Mouse (Mus musculus) forebrain, embryonic 13.5 days (tissue): Measurements from ENCODE around the gene Shisa9. TPM values are rescaled to one million over a fixed set of nuclear protein-coding genes. Genes with fewer than 3 reads are reported as not detected.
A peak's percentile ranks its signal among the peaks of the same experiment; 100 is the strongest.

Experiments
- ATAC-seq: fragments of 200-750 bp; cut with Nextera tagmentation; 2 replicates; pipeline ENCODE4 v1.8.0; 2017
- H3K27ac ChIP-seq: fragments of 300-500 bp; sonication (generic); 2 replicates; pipeline ENCODE4 v1.5.1; 2015; ENCODE audit warnings: inconsistent platforms, mild to moderate bottlenecking, moderate library complexity
- H3K27me3 ChIP-seq: fragments of 300-500 bp; sonication (generic); 2 replicates; pipeline ENCODE4 v1.6.1; 2015; ENCODE audit warnings: mild to moderate bottlenecking, inconsistent platforms
- H3K36me3 ChIP-seq: fragments of 300-500 bp; sonication (generic); 2 replicates; pipeline ENCODE4 v1.6.1; 2015; ENCODE audit warnings: mild to moderate bottlenecking, inconsistent platforms; ENCODE audit not compliant: poor library complexity, severe bottlenecking
- H3K4me1 ChIP-seq: fragments of 300-500 bp; sonication (generic); 2 replicates; pipeline ENCODE4 v1.6.1; 2015; ENCODE audit warnings: inconsistent platforms
- H3K4me2 ChIP-seq: fragments of 300-500 bp; sonication (generic); 2 replicates; pipeline ENCODE4 v1.6.1; 2015; ENCODE audit warnings: inconsistent platforms, mild to moderate bottlenecking, moderate library complexity
- H3K4me3 ChIP-seq: fragments of 300-500 bp; sonication (generic); 2 replicates; pipeline ENCODE4 v1.5.1; 2015; ENCODE audit warnings: mild to moderate bottlenecking, inconsistent platforms
- H3K9ac ChIP-seq: fragments of 300-500 bp; sonication (generic); 2 replicates; pipeline ENCODE4 v1.6.1; 2015; ENCODE audit warnings: mild to moderate bottlenecking, inconsistent platforms
- H3K9me3 ChIP-seq: fragments of 300-500 bp; sonication (generic); replicated peaks from 2 replicates; pipeline ENCODE4 v1.6.1; 2016; ENCODE audit warnings: inconsistent platforms
- WGBS: fragments of 180-500 bp; shearing (Covaris S2); methylation state at CpG from one replicate; pipeline ENCODE4 v1.1.7; 2015; 5-methylcytosine and 5-hydroxymethylcytosine counted together
- polyA plus RNA-seq: library from polyadenylated mRNA; unstranded; fragments of >200 nt; fragmentation: Nextera tagmentation; extraction: Ambion mirVana; gene quantifications from 2 replicates; pipeline ENCODE4 v1.2.1, GENCODE M21; 2015

Shisa9 gene
- polyA plus RNA-seq, 1 experiment from 2014 or later: 2.1 TPM

DNA sequence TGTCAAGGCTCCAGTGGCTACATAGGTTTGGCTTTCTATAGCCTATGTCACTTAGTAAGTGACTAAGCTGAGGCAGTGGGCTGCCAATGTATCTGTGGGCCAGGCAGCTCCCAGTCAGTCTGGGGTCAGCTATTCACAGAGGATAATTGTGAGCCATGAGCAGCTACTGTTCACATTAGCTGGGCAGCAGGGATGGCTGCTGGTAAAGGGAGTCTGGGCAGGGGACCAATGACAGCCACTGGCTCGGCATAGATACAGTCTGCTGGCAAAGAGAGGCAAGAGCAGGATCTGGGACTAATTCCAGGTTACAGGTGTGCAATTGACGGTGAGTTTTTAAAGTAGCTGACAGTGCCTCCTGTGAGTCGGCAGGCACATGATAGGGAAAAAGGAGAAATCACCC lies 145.9 kb downstream of the Shisa9 start:
- no peak for ATAC-seq
- H3K9me3 ChIP-seq: no peaks in the 10 kb centered on the region; the same call in 1 of the 2 replicates
- H3K4me3 ChIP-seq: no peak overlapping the region
- no peak overlapping the region for H3K4me2 ChIP-seq
- WGBS: 70% methylated on average over 3 of the region's 3 CpGs
- H3K27ac ChIP-seq: no peak overlapping the region
- H3K27me3 ChIP-seq: no peaks in the 10 kb centered on the region
- H3K4me1 ChIP-seq: no peaks in the 10 kb centered on the region
- H3K9ac ChIP-seq: no peak overlapping the region
- H3K36me3 ChIP-seq: no peaks in the 10 kb centered on the region

DNA sequence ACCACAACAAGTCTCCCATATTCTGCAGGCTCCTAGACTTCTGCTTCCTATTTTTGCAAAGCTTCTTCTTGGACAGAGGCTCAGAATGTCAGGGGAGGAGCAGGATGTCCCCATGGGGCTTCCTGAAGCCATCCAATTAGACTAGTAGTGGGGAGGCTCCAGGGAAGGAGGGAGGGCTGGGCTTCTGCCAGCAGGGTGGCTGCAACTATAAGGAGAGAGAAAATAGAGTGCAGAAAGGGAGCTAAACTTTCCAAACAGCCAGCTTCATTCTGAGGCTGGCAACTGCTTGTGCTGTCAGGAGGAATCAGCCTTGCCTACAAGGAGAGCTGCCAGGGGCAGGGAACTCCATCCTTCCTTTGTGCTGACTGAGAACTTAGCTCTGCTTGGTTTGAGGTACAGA lies 162.8 kb downstream of the Shisa9 start:
- H3K4me3 ChIP-seq: no peak overlapping the region
- no peak overlapping the region for H3K4me2 ChIP-seq
- H3K27me3 ChIP-seq: no peaks in the 10 kb centered on the region
- no peaks in the 10 kb centered on the region for H3K36me3 ChIP-seq
- no peak overlapping the region for H3K27ac ChIP-seq
- peaks cover 6% of the 10 kb centered on the region; the same call in 1 of the 2 replicates for H3K4me1 ChIP-seq
- no peaks in the 10 kb centered on the region for H3K9me3 ChIP-seq
- H3K9ac ChIP-seq: no peak overlapping the region
- peak; percentile 69; the same call in 1 of the 2 replicates for ATAC-seq

DNA sequence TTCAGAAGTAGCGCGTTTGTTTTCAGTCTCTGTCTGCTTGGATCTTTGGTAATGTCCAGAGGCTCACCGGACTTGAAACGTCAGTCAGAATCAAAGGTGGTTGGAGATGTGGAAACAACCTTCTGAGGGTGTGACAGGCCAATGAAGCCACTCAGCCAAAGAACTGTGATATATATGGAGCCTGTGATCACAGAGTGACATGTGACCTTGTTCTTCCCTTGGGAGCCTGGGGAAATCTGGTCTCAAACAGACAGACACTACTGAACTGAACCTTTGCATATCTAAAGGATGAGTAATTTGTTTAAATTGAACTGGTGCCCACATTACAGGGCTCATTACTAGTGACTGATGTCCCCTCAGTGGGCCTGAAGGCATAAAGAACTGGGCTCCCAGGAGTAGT lies 168.1 kb downstream of the Shisa9 start:
- H3K9me3 ChIP-seq: no peaks in the 10 kb centered on the region
- no peak overlapping the region for H3K9ac ChIP-seq
- no peak for ATAC-seq
- no peak overlapping the region for H3K27ac ChIP-seq
- 68% methylated on average over 4 of the region's 4 CpGs for WGBS
- H3K36me3 ChIP-seq: no peaks in the 10 kb centered on the region
- H3K4me3 ChIP-seq: no peak overlapping the region
- no peaks in the 10 kb centered on the region; the same call in 1 of the 2 replicates for H3K4me1 ChIP-seq
- H3K27me3 ChIP-seq: no peaks in the 10 kb centered on the region
- no peak overlapping the region for H3K4me2 ChIP-seq

DNA sequence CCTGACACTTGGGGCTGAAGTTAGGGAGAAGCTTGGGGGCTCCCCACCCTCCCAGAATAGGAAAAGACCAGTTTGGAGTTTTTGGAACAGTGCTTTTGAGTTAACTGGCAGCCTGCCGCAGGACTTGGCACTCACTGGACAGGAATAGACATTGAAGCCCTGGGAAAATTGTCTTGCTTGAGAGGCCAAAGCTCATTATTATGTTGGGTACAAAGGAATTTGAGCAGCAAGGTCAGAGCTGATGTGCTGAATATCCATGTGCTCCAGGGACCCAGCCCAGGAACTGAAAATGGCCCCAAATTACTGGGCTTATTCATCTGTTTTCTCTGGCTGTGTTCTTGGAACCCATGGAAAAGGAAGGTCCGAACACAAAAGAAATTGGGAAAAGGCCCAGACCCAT lies 170.6 kb downstream of the Shisa9 start:
- no peaks in the 10 kb centered on the region for H3K27me3 ChIP-seq
- H3K36me3 ChIP-seq: no peaks in the 10 kb centered on the region
- 65% methylated on average over 2 of the region's 2 CpGs for WGBS
- no peak overlapping the region for H3K4me3 ChIP-seq
- H3K27ac ChIP-seq: no peak overlapping the region
- ATAC-seq: peak; percentile 66; the same call in 1 of the 2 replicates
- H3K4me2 ChIP-seq: no peak overlapping the region
- H3K9me3 ChIP-seq: no peaks in the 10 kb centered on the region
- H3K4me1 ChIP-seq: no peaks in the 10 kb centered on the region; the same call in 1 of the 2 replicates
- no peak overlapping the region for H3K9ac ChIP-seq

DNA sequence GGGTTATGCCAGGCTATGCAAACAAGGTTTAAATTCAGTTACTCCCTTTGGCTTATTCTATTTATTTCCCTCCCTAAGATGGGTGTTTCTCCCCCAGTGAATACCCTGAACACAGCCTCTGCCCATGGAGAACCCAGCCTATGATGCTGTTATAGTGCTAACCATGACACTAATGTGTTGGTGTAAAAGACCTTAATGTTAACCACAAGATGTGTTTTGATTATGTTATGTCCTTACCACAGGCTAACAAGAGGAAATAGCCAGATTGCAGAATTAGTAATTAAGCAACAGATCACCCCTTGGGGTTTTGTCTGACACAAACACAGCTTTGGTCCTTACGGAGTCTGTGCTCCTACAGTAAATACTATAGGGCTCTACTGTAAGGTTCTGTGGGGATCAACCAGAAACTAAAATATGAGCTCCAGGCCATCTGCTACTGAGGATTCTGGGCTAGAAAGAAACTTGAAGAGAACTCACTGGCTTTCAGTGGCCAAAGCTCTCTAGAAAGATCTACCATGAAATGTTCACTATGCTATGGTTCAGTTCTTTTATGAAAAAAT lies 189.6 kb downstream of the Shisa9 start:
- Histone ChIP-seq H3K4me1 (no peaks in the 10 kb centered on the region), H3K4me2 (no peak overlapping the region), H3K36me3 (no peaks in the 10 kb centered on the region), H3K27ac (no peak overlapping the region), H3K4me3 (no peak overlapping the region), H3K9ac (no peak overlapping the region), H3K9me3 (no peaks in the 10 kb centered on the region), H3K27me3 (no peaks in the 10 kb centered on the region)
- ATAC-seq: no peak
- WGBS: 92% methylated on average over 1 of the region's 1 CpGs

DNA sequence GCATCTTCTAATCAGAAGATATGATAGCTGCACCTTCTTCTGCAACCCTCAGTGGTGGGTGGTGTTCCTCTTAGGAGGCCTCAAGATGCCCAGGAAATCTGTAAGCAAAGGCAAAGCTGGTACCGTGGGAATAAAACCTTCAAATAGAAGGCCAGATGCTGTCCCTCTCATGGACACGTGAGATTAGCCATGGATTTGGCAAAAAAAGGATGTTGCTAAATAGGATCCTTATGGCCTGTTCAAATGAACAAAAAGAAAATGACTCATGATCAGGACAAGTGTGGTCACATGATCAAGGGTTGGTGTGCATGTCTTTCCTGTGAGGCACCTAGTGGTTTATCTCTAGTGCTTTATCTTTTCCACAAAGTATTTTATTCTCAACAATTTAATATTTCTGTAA lies 194.1 kb downstream of the Shisa9 start:
- Histone ChIP-seq H3K9me3 (no peaks in the 10 kb centered on the region), H3K4me3 (no peak overlapping the region), H3K27me3 (no peaks in the 10 kb centered on the region), H3K27ac (no peak overlapping the region), H3K9ac (no peak overlapping the region), H3K4me1 (no peaks in the 10 kb centered on the region), H3K4me2 (no peak overlapping the region), H3K36me3 (no peaks in the 10 kb centered on the region)
- no peak for ATAC-seq
- WGBS: 83% methylated on average over 2 of the region's 2 CpGs

DNA sequence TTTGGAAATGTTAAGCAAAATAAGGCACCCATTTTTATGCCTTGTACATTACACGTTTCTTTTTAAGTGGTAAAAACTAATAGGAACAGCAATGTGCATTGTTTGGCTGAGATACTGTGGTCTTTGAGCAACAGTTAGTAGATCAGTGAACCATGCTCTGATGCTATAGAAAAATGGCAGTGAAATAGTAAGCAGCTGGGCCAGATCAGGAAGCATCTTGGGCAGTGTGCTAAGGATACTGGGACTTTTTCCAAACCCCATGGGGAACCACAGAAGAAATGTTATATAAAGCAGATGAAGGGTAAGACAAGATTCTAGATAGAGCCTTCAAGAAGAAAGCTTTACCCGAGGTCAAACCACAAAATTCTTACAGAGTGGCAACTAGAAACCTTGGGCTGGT lies 205.8 kb downstream of the Shisa9 start:
- H3K36me3 ChIP-seq: no peaks in the 10 kb centered on the region
- H3K4me1 ChIP-seq: no peaks in the 10 kb centered on the region
- no peak for ATAC-seq
- H3K9ac ChIP-seq: no peak overlapping the region
- H3K4me2 ChIP-seq: no peak overlapping the region
- no peak overlapping the region for H3K4me3 ChIP-seq
- WGBS: 62% methylated on average over 2 of the region's 2 CpGs
- no peak overlapping the region for H3K27ac ChIP-seq
- H3K9me3 ChIP-seq: no peaks in the 10 kb centered on the region
- no peaks in the 10 kb centered on the region for H3K27me3 ChIP-seq

DNA sequence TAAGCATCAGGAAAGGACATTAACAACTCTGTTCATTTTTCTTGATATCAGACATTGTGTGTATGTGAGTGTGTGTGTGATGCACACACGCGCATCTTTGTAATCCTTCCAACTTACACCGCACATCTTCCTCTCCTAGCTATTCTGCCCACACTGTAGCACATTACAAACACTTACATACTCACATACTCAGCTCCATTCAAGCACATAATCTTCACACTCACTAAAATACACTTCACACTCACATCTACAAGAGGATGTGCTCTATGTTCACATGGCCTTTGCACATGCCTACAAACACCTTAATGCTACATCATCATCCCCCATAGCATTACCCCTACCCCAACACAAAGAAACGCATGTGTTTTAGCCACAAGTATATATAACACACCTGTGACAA lies 212.9 kb downstream of the Shisa9 start:
- Histone ChIP-seq H3K27me3 (no peaks in the 10 kb centered on the region), H3K4me2 (no peak overlapping the region), H3K9me3 (no peaks in the 10 kb centered on the region), H3K4me1 (no peaks in the 10 kb centered on the region), H3K4me3 (no peak overlapping the region), H3K9ac (no peak overlapping the region), H3K36me3 (no peaks in the 10 kb centered on the region), H3K27ac (no peak overlapping the region)
- WGBS: 95% methylated on average over 4 of the region's 4 CpGs
- ATAC-seq: no peak

DNA sequence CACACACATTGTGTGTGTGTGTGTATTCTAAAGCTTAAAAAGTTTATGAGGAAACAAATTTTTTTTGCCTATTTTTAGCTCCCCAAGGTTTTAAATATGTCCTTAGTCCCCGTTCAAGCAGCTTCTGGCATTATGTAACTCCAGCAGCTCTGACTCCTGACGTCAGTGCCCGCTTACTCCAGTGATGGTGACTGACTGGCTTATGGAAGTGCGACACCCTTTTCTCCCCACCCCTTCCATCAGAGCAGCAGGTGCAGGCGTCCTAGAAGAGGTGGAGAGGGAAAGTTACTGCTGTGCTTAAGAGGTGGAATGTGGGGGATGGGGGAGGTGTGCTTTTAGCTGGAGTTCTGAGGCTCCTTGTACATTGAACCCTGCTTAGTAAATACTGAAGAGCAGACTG lies 213.7 kb downstream of the Shisa9 start:
- Histone ChIP-seq H3K27me3 (no peaks in the 10 kb centered on the region), H3K36me3 (no peaks in the 10 kb centered on the region), H3K27ac (no peak overlapping the region), H3K4me1 (no peaks in the 10 kb centered on the region), H3K9me3 (no peaks in the 10 kb centered on the region), H3K4me2 (no peak overlapping the region), H3K4me3 (no peak overlapping the region), H3K9ac (no peak overlapping the region)
- whole genome bisulfite sequencing: 65% methylated on average over 5 of the region's 5 CpGs
- no peak for ATAC-seq

DNA sequence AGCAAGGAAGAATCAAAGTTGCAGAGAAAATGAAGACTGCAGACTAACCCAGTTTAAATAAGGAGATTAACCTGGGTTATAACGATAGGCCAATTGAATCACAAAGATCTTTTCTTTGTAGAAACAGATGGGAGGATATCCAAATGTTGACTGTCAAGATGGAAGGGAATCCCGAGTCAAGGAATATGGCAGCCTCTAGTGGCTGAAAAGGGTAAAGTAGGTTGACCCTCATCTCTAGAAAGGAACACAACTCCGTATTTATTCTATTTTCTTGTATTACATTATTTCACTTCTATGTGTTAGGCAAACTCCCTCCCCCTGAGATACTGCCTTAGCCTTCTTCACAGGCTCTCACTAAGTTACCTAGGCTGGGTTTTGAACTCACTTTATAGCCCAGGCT lies 217.3 kb downstream of the Shisa9 start:
- no peaks in the 10 kb centered on the region for H3K27me3 ChIP-seq
- no peak overlapping the region for H3K9ac ChIP-seq
- no peak overlapping the region for H3K4me3 ChIP-seq
- WGBS: 25% methylated on average over 3 of the region's 3 CpGs
- no peak overlapping the region for H3K4me2 ChIP-seq
- no peaks in the 10 kb centered on the region for H3K36me3 ChIP-seq
- H3K27ac ChIP-seq: no peak overlapping the region
- ATAC-seq: no peak
- H3K4me1 ChIP-seq: no peaks in the 10 kb centered on the region
- H3K9me3 ChIP-seq: no peaks in the 10 kb centered on the region

DNA sequence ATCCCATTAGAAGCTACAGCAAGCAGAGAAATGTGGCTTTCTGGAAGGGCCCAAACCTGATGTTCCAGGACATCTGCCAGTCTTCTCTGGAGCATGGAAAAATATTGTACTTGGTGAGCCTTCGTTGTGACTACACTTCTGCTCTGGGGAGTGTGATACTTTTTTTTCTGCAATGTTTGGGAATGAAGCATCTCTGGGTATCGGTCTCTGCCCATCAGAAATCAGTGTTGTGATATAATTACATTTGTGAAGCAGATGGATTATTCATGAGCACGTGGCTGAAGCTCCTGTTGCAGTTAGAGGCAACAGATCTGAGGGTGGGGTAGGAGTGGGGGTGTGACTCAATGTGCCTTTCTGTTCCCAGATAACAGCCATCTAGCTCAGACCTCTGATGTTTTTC lies 218.2 kb downstream of the Shisa9 start:
- Histone ChIP-seq H3K27ac (no peak overlapping the region), H3K4me3 (no peak overlapping the region), H3K36me3 (no peaks in the 10 kb centered on the region), H3K9me3 (no peaks in the 10 kb centered on the region), H3K27me3 (no peaks in the 10 kb centered on the region), H3K4me1 (no peaks in the 10 kb centered on the region), H3K4me2 (no peak overlapping the region), H3K9ac (no peak overlapping the region)
- no peak for ATAC-seq
- WGBS: 60% methylated on average over 3 of the region's 3 CpGs

DNA sequence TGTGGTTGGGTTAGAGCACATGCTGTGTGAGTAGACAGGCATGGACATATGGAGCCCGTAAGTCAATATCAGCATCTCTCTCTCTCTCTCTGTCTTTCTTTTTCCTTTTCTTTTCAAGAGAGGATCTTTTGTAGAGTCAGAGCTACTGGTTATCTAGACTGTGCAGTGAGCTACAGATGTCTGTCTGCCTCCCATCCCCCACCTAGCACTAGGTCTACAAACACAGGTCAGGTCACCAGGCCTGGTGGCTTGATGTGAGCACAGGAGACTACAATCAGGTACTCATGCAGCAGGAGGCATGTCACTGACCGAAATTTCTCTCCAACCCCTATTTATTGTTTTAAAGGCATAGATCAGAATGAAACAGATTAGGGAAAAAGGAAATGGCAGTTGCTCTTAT lies 219.1 kb downstream of the Shisa9 start:
- H3K27ac ChIP-seq: no peak overlapping the region
- H3K9me3 ChIP-seq: no peaks in the 10 kb centered on the region
- H3K9ac ChIP-seq: no peak overlapping the region
- ATAC-seq: no peak
- H3K4me1 ChIP-seq: no peaks in the 10 kb centered on the region
- H3K4me3 ChIP-seq: no peak overlapping the region
- no peak overlapping the region for H3K4me2 ChIP-seq
- no peaks in the 10 kb centered on the region for H3K36me3 ChIP-seq
- H3K27me3 ChIP-seq: no peaks in the 10 kb centered on the region
- 88% methylated on average over 2 of the region's 2 CpGs for WGBS

DNA sequence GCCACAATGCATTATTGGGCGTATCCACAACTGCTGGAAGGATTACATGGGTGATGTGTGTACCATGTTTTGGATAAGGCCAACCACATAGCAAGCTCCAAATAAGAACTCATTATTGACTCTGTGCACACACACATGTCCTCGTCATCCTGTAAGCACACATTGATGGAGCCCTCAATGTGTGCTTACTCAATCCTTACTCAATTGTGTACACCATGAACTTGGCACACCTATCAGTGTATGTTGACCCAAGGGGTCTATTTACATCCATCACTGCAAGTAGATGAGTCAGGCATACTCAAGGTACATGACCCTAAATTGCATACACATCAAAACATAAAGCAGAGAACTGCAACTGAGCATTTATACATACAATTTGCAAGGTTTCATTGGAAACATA lies 220.5 kb downstream of the Shisa9 start:
- 88% methylated on average over 2 of the region's 2 CpGs for WGBS

More for the DNA sequence above, 220.5 kb downstream of the Shisa9 start:
- no peak overlapping the region for H3K4me2 ChIP-seq
- no peak for ATAC-seq
- no peak overlapping the region for H3K27ac ChIP-seq
- H3K4me3 ChIP-seq: no peak overlapping the region
- no peaks in the 10 kb centered on the region for H3K36me3 ChIP-seq
- H3K9me3 ChIP-seq: no peaks in the 10 kb centered on the region
- H3K4me1 ChIP-seq: no peaks in the 10 kb centered on the region
- no peaks in the 10 kb centered on the region for H3K27me3 ChIP-seq
- H3K9ac ChIP-seq: no peak overlapping the region
